In the genomic region with DNA sequence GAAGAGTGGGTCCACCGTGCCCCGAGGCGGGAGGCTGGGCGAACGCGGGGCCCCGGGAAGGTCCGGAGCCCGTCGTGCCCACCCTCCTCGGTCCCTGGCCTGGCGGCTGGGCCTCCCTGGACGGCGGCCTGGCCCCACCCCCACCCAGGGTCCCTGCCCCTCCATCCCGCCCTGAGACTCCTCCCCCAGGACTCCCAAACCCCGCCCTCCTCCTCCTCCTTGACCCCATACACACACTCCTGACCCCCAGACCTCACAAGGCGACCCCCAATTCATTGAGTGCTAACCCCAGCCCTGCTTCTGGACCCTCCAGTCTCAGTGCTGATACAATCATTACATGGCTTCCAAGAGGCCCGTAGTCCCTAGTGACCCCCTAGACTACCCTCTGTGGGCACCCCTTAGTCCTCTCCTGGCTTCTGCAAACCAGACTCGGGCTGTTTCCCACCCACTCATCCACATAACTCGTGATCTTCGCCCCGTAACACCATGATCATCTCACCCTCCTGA, we compare ENCODE assay signal across 8 mouse cellular contexts. TPM values are rescaled to one million over a fixed set of nuclear protein-coding genes. Genes with fewer than 3 reads are reported as not detected.
A peak's percentile ranks its signal among the peaks of the same experiment; 100 is the strongest.
DNase-seq lines count a peak whose midpoint lies in the region; ATAC-seq and TF ChIP-seq lines count a peak whose summit lies in the region.

No protein-coding gene starts in this region.

- peak overlapping the region; percentile 71 for H3K4me2 ChIP-seq in heart, postnatal 0 days (ENCODE audit: low read depth, low read length)
- H3K4me2 ChIP-seq in liver, embryonic 14.5 days (ENCODE audit: low read depth): peak overlapping the region; percentile 86

- H3K27ac ChIP-seq in heart, postnatal 0 days (ENCODE audit: low read depth): peak overlapping the region; percentile 86
- no peak overlapping the region for H3K27ac ChIP-seq in liver, embryonic 14.5 days
- peak overlapping the region; percentile 80 for H3K27ac ChIP-seq in olfactory bulb, adult 2 months (ENCODE audit: insufficient read depth, low read depth, low read length)

- peak overlapping the region; percentile 77 for H3K4me3 ChIP-seq in heart, postnatal 0 days (ENCODE audit: low read depth, low read length)
- peak overlapping the region; percentile 44 to 80 for H3K4me3 ChIP-seq in liver, embryonic 14.5 days (ENCODE audit: insufficient read depth in 1 of 2, low read depth in 2 of 2, low read length in 2 of 2)
- H3K4me3 ChIP-seq in olfactory bulb, adult 2 months (ENCODE audit: insufficient read depth, low read depth, low read length): peak overlapping the region; percentile 92

- H3K36me3 ChIP-seq in heart, postnatal 0 days (replicated peaks; ENCODE audit: control insufficient read depth, insufficient read depth, low read length): no peaks in the 10 kb centered on the region
- H3K36me3 ChIP-seq in liver, embryonic 14.5 days (replicated peaks; ENCODE audit: control insufficient read depth, insufficient read depth, low read depth): no peaks in the 10 kb centered on the region

- no peak for TF ChIP-seq CTCF in heart, postnatal 0 days (IDR thresholded peaks at IDR 0.05; ENCODE audit: low read depth)
- TF ChIP-seq CTCF in liver, embryonic 14.5 days (IDR thresholded peaks at IDR 0.05; ENCODE audit: low read depth): no peak
- TF ChIP-seq CTCF in olfactory bulb, adult 2 months (IDR thresholded peaks at IDR 0.05; ENCODE audit: insufficient read depth, low read depth, low read length): no peak

- H3K9ac ChIP-seq in heart, postnatal 0 days (replicated peaks; ENCODE audit: low read depth, low read length): peak overlapping the region; percentile 80
- peak overlapping the region; percentile 82 for H3K9ac ChIP-seq in liver, embryonic 14.5 days (replicated peaks)

- no peaks in the 10 kb centered on the region for H3K27me3 ChIP-seq in heart, postnatal 0 days (ENCODE audit: control insufficient read depth, insufficient read depth, low read length)
- H3K27me3 ChIP-seq in liver, embryonic 14.5 days (ENCODE audit: control insufficient read depth, insufficient read depth, low read length): no peaks in the 10 kb centered on the region

- 18% methylated on average over 11 of the region's 22 CpGs for WGBS in heart, postnatal 0 days
- WGBS in liver, embryonic 14.5 days (ENCODE audit: insufficient replicate concordance): 6% methylated on average over 22 of the region's 22 CpGs
- WGBS in olfactory bulb, adult 2 months: 4% methylated on average over 22 of the region's 22 CpGs

- peaks cover 34% of the 10 kb centered on the region for H3K4me1 ChIP-seq in heart, postnatal 0 days (ENCODE audit: control insufficient read depth, insufficient read depth)
- H3K4me1 ChIP-seq in liver, embryonic 14.5 days (replicated peaks; ENCODE audit: control insufficient read depth in 2 of 2, insufficient read depth in 2 of 2, low read length in 1 of 2): peaks cover 0 to 19% of the 10 kb centered on the region in 2 experiments; a peak in 2 of 4 replicates
- peaks cover 57% of the 10 kb centered on the region for H3K4me1 ChIP-seq in olfactory bulb, adult 2 months (ENCODE audit: control insufficient read depth, insufficient read depth, low read length)

- intact Hi-C loops in left cerebral cortex, postnatal 4 days (cut with DNase I): no loop called here

- no peak for TF ChIP-seq EP300 in heart, postnatal 0 days (IDR thresholded peaks at IDR 0.05; ENCODE audit: low read depth)
- no peak for TF ChIP-seq EP300 in liver, embryonic 14.5 days (IDR thresholded peaks at IDR 0.05; ENCODE audit: low read depth)

- DNase-seq in left cerebral cortex, postnatal 4 days: peak; percentile 67
- no peak for DNase-seq in left cerebral cortex, adult 11 months (ENCODE audit: low spot score)
- DNase-seq in brain, embryonic 18.5 days (ENCODE audit: low read depth, low spot score): peak; percentile 16
- peak; percentile 61 for DNase-seq in heart, postnatal 0 days (ENCODE audit: low spot score)
- DNase-seq in liver, embryonic 14.5 days (ENCODE audit: low read depth in 3 of 3, low spot score in 3 of 3): no peak
- DNase-seq in T-cell, adult 2 months (ENCODE audit: low spot score): no peak
- DNase-seq in urinary bladder, postnatal 10 days (ENCODE audit: low spot score): no peak

- peak; percentile 73 for ATAC-seq in heart, postnatal 0 days (ENCODE audit: insufficient read depth, low read depth)
- peak; percentile 70 for ATAC-seq in liver, embryonic 14.5 days (ENCODE audit: insufficient read depth)

- no peak for TF ChIP-seq POLR2A in olfactory bulb, adult 2 months (IDR thresholded peaks at IDR 0.05; ENCODE audit: insufficient read depth, low read depth, low read length)

- no peaks in the 10 kb centered on the region for H3K9me3 ChIP-seq in heart, postnatal 0 days (replicated peaks; ENCODE audit: control insufficient read depth, low read length)
- no peaks in the 10 kb centered on the region for H3K9me3 ChIP-seq in liver, embryonic 14.5 days (ENCODE audit: control insufficient read depth, low read length)

RNA-seq across cellular contexts. Expression of gene Zfp523, which starts 0.7 kb away (rescaled TPM):
- 10 to 100 TPM; 85.8 to 90.7 TPM for total RNA-seq in left cerebral cortex, postnatal 4 days (2021)
- 24.1 and 33.0 TPM in 2 replicates for total RNA-seq in heart, postnatal 0 days (2014; rRNA removed; ENCODE audit: low replicate concordance)
- polyA plus RNA-seq in heart, postnatal 0 days (2015; fragmentation: Nextera tagmentation; extraction: Ambion mirVana): 14.9 and 15.4 TPM in 2 replicates
- 6.1 and 7.5 TPM in 2 replicates for polyA plus RNA-seq in liver, embryonic 14.5 days (2012; rRNA removed)
- polyA plus RNA-seq in liver, embryonic 14.5 days (2014; fragmentation: Nextera tagmentation; extraction: Ambion mirVana): 4.3 and 5.4 TPM in 2 replicates
- not detected in 2 replicates for polyA plus RNA-seq in olfactory bulb, adult 2 months (2012; ENCODE audit: insufficient read depth, insufficient read length, low replicate concordance, missing spikeins)

RNA-seq across cellular contexts. Expression of gene Def6, which starts 30.0 kb away (rescaled TPM):
- 1 to 10 TPM; 7.2 to 9.1 TPM for total RNA-seq in left cerebral cortex, postnatal 4 days (2021)
- total RNA-seq in heart, postnatal 0 days (2014; rRNA removed; ENCODE audit: low replicate concordance): 3.5 and 5.8 TPM in 2 replicates
- 2.5 and 2.8 TPM in 2 replicates for polyA plus RNA-seq in heart, postnatal 0 days (2015; fragmentation: Nextera tagmentation; extraction: Ambion mirVana)
- 6.6 and 10.4 TPM in 2 replicates for polyA plus RNA-seq in liver, embryonic 14.5 days (2012; rRNA removed)
- 5.5 and 5.7 TPM in 2 replicates for polyA plus RNA-seq in liver, embryonic 14.5 days (2014; fragmentation: Nextera tagmentation; extraction: Ambion mirVana)
- not detected in 2 replicates for polyA plus RNA-seq in olfactory bulb, adult 2 months (2012; ENCODE audit: insufficient read depth, insufficient read length, low replicate concordance, missing spikeins)

RNA-seq across cellular contexts. Expression of gene Scube3, which starts 35.7 kb away (rescaled TPM):
- total RNA-seq in left cerebral cortex, postnatal 4 days (2021): 10 to 100 TPM; 15.0 to 15.9 TPM
- total RNA-seq in heart, postnatal 0 days (2014; rRNA removed; ENCODE audit: low replicate concordance): 1.2 and 3.0 TPM in 2 replicates
- polyA plus RNA-seq in heart, postnatal 0 days (2015; fragmentation: Nextera tagmentation; extraction: Ambion mirVana): 0.14 and 0.21 TPM in 2 replicates
- 0.30 and 0.33 TPM in 2 replicates for polyA plus RNA-seq in liver, embryonic 14.5 days (2012; rRNA removed)
- polyA plus RNA-seq in liver, embryonic 14.5 days (2014; fragmentation: Nextera tagmentation; extraction: Ambion mirVana): 0.16 and 0.23 TPM in 2 replicates
- polyA plus RNA-seq in olfactory bulb, adult 2 months (2012; ENCODE audit: insufficient read depth, insufficient read length, low replicate concordance, missing spikeins): not detected in 2 replicates

RNA-seq across cellular contexts. Expression of gene Ppard, which starts 54.9 kb away (rescaled TPM):
- 10 to 100 TPM; 17.4 to 19.0 TPM for total RNA-seq in left cerebral cortex, postnatal 4 days (2021)
- total RNA-seq in heart, postnatal 0 days (2014; rRNA removed; ENCODE audit: low replicate concordance): 6.6 and 23.1 TPM in 2 replicates
- polyA plus RNA-seq in heart, postnatal 0 days (2015; fragmentation: Nextera tagmentation; extraction: Ambion mirVana): 0.99 and 1.4 TPM in 2 replicates
- 5.6 and 6.5 TPM in 2 replicates for polyA plus RNA-seq in liver, embryonic 14.5 days (2012; rRNA removed)
- polyA plus RNA-seq in liver, embryonic 14.5 days (2014; fragmentation: Nextera tagmentation; extraction: Ambion mirVana): 0.76 and 0.92 TPM in 2 replicates
- polyA plus RNA-seq in olfactory bulb, adult 2 months (2012; ENCODE audit: insufficient read depth, insufficient read length, low replicate concordance, missing spikeins): not detected in 2 replicates

Comparison
In these comparisons a context has a peak if more than half of its experiments do, and no peak if none do; other contexts are left out.
1. DNase-seq: peak in left cerebral cortex, postnatal 4 days (single experiment), brain, embryonic 18.5 days (single experiment) and heart, postnatal 0 days (single experiment); none in left cerebral cortex, adult 11 months (single experiment), liver, embryonic 14.5 days (0 of 3), T-cell, adult 2 months (single experiment) and urinary bladder, postnatal 10 days (single experiment).
2. Peak in every context shown above with its lines, with median percentiles within 50 percentile points of each other: H3K4me3 ChIP-seq.